Mouse (Mus musculus) MEL (cell line): ENCODE results near the gene Dnajb7.

Source experiments
- CHD1 ChIP-seq: IDR thresholded peaks from 2 replicates; pipeline ENCODE4 v1.6.1; 2012; ENCODE audit warnings: low read depth, mild to moderate bottlenecking, inconsistent platforms, low read length, improper control_type of control experiment
- CHD2 ChIP-seq: IDR thresholded peaks from 2 replicates; pipeline ENCODE4 v1.6.1; 2011; ENCODE audit warnings: low read length, improper control_type of control experiment
- CTCF ChIP-seq, 3 experiments: IDR thresholded peaks in 2 of 3; conservative IDR thresholded peaks in 1 of 3; 2 replicates each; pipeline ENCODE4 v1.5.1; 2011 to 2012; ENCODE audit warnings: low read length in 3 of 3, low read depth in 2 of 3, mild to moderate bottlenecking in 2 of 3, improper control_type of control experiment in 1 of 3, inconsistent platforms in 1 of 3, mixed read lengths in 1 of 3, moderate library complexity in 1 of 3; ENCODE audit not compliant: control insufficient read depth in 1 of 3, insufficient read depth in 1 of 3, poor library complexity in 1 of 3, severe bottlenecking in 1 of 3
- E2F4 ChIP-seq: IDR thresholded peaks from 2 replicates; pipeline ENCODE4 v1.6.1; 2011; ENCODE audit warnings: low read depth, low read length, improper control_type of control experiment, borderline replicate concordance
- EP300 ChIP-seq, 2 experiments: IDR thresholded peaks; 2 replicates each; pipeline ENCODE4 v1.6.1; 2011; ENCODE audit warnings: improper control_type of control experiment in 2 of 2, low read length in 2 of 2, low read depth in 1 of 2, mild to moderate bottlenecking in 1 of 2
- GATA1 ChIP-seq: IDR thresholded peaks from 2 replicates; pipeline ENCODE4 v1.6.1; 2011; ENCODE audit warnings: low read depth, low read length, improper control_type of control experiment
- MEF2A ChIP-seq: IDR thresholded peaks from 2 replicates; pipeline ENCODE4 v1.6.1; 2014; ENCODE audit warnings: low read depth, mild to moderate bottlenecking, inconsistent platforms, low read length, improper control_type of control experiment; ENCODE audit not compliant: poor library complexity, insufficient replicate concordance, severe bottlenecking; ENCODE audit errors: extremely low read depth
- POLR2A ChIP-seq, 2 experiments: IDR thresholded peaks; 2 replicates each; pipeline ENCODE4 v1.6.1; 2011 to 2012; ENCODE audit warnings: low read length in 2 of 2, mild to moderate bottlenecking in 2 of 2, control low read depth in 1 of 2, improper control_type of control experiment in 1 of 2, low read depth in 1 of 2, moderate library complexity in 1 of 2; ENCODE audit not compliant: control insufficient read depth in 1 of 2, insufficient read depth in 1 of 2, poor library complexity in 1 of 2
- POLR2AphosphoS5 ChIP-seq: IDR thresholded peaks from 2 replicates; pipeline ENCODE4 v1.6.1; 2012; ENCODE audit warnings: low read depth, borderline replicate concordance, mild to moderate bottlenecking, inconsistent platforms, low read length, moderate library complexity, mixed read lengths
- RCOR1 ChIP-seq: IDR thresholded peaks from 2 replicates; pipeline ENCODE4 v1.6.1; 2012; ENCODE audit warnings: low read depth, mild to moderate bottlenecking, inconsistent platforms, low read length, improper control_type of control experiment
- TCF12 ChIP-seq: IDR thresholded peaks from 2 replicates; pipeline ENCODE4 v1.6.1; 2014; ENCODE audit warnings: low read depth, mild to moderate bottlenecking, inconsistent platforms, low read length, improper control_type of control experiment, moderate library complexity

GRCm38 (mm10) chr15:81422156-81422681, 14.1 kb upstream of the Dnajb7 start:
- TF ChIP-seq TCF12 (no peak), CTCF (IDR thresholded peaks at IDR 0.05 in 2 of 3, conservative IDR thresholded peaks at IDR 0.05 in 1 of 3; ENCODE audit: control insufficient read depth in 1 of 3, insufficient read depth in 1 of 3, low read depth in 2 of 3, low read length in 3 of 3, poor library complexity in 1 of 3, severe bottlenecking in 1 of 3) (no peak), CHD2 (no peak), E2F4 (no peak), RCOR1 (no peak), CHD1 (no peak), GATA1 (no peak), POLR2A (IDR thresholded peaks at IDR 0.05; ENCODE audit: control insufficient read depth in 1 of 2, insufficient read depth in 1 of 2, low read depth in 1 of 2, low read length in 2 of 2, poor library complexity in 1 of 2) (no peak), POLR2AphosphoS5 (no peak), EP300 (IDR thresholded peaks at IDR 0.05; ENCODE audit: low read depth in 1 of 2, low read length in 2 of 2) (no peak), MEF2A (no peak)
